In genomic region chr1:186433169-186433665, GRCm38 (mm10) we compare ENCODE assay signal across 11 mouse cellular contexts.
DNase-seq lines count a peak whose midpoint lies in the region; ATAC-seq lines count a peak whose summit lies in the region.
"Had no signal": no experiment of that assay in that cellular context is flagged by ENCODE, and none has a peak within 500 bp of the region (broad histone marks: within the 10 kb centered on the region; RNA-seq: fewer than 3 reads in every experiment).

No protein-coding gene starts in this region.

- WGBS in hindbrain, embryonic 12.5 days, result 79% methylated on average over 7 of the region's 7 CpGs
- WGBS in hindbrain, embryonic 11.5 days, result 78% methylated on average over 7 of the region's 7 CpGs

- ATAC-seq in hindbrain, embryonic 12.5 days (ENCODE audit: low FRiP score), result peak; percentile 38; the same call in 1 of the 2 replicates
- ATAC-seq in hindbrain, embryonic 11.5 days (ENCODE audit: low FRiP score), result no peak
- ATAC-seq in erythroblast, adult 5-6 weeks (replicated peaks; ENCODE audit: low FRiP score, poor library complexity, severe bottlenecking), result no peak

- no peaks in the 10 kb centered on the region for H3K27me3 ChIP-seq in hindbrain, embryonic 12.5 days
- no peaks in the 10 kb centered on the region for H3K27me3 ChIP-seq in hindbrain, embryonic 11.5 days (ENCODE audit: control insufficient read depth, insufficient read depth, low read length)
- H3K27me3 ChIP-seq: stomach, embryonic 15.5 days had no signal

- H3K4me1 ChIP-seq in hindbrain, embryonic 12.5 days, result peaks cover 15% of the 10 kb centered on the region
- H3K4me1 ChIP-seq in hindbrain, embryonic 11.5 days (replicated peaks; ENCODE audit: control insufficient read depth, insufficient read depth, low read length), result no peaks in the 10 kb centered on the region; the same call in 1 of the 2 replicates
- H3K4me1 ChIP-seq: stomach, embryonic 15.5 days had no signal

- H3K27ac ChIP-seq in hindbrain, embryonic 12.5 days, result peak overlapping the region; percentile 30; the same call in 1 of the 2 replicates
- no peak overlapping the region for H3K27ac ChIP-seq in hindbrain, embryonic 11.5 days (ENCODE audit: low read depth, low read length)
- H3K27ac ChIP-seq: heart, embryonic 10.5 days; stomach, embryonic 15.5 days had no signal

- H3K9ac ChIP-seq in hindbrain, embryonic 12.5 days, result no peak overlapping the region
- H3K9ac ChIP-seq in hindbrain, embryonic 11.5 days (ENCODE audit: low read depth, low read length), result no peak overlapping the region
- H3K9ac ChIP-seq: stomach, embryonic 15.5 days had no signal

- DNase-seq in hindbrain, embryonic 11.5 days (ENCODE audit: low spot score), result no peak
- peak; percentile 43 for DNase-seq in retina, postnatal 1 day
- no peak for DNase-seq in retina, embryonic 14.5 days (ENCODE audit: low spot score)
- peak; percentile 39 to 56 for DNase-seq in layer of hippocampus, adult 8-10 months (ENCODE audit: low spot score in 2 of 2)
- peak; percentile 14 for DNase-seq in right cerebral cortex, postnatal 25 days
- DNase-seq in thymus, postnatal 4 days, result no peak
- DNase-seq: adrenal gland, postnatal 25 days had no signal

- H3K9me3 ChIP-seq in hindbrain, embryonic 12.5 days (replicated peaks), result no peaks in the 10 kb centered on the region
- H3K9me3 ChIP-seq in hindbrain, embryonic 11.5 days (ENCODE audit: control insufficient read depth, low read length), result no peaks in the 10 kb centered on the region
- H3K9me3 ChIP-seq: heart, embryonic 10.5 days; stomach, embryonic 15.5 days had no signal

- H3K4me3 ChIP-seq in hindbrain, embryonic 12.5 days, result no peak overlapping the region
- H3K4me3 ChIP-seq in hindbrain, embryonic 11.5 days (ENCODE audit: low read depth, low read length), result no peak overlapping the region
- H3K4me3 ChIP-seq: heart, embryonic 10.5 days; stomach, embryonic 15.5 days had no signal

- H3K4me2 ChIP-seq in hindbrain, embryonic 12.5 days (replicated peaks), result no peak overlapping the region
- H3K4me2 ChIP-seq in hindbrain, embryonic 11.5 days (replicated peaks; ENCODE audit: low read depth, low read length), result no peak overlapping the region
- H3K4me2 ChIP-seq: stomach, embryonic 15.5 days had no signal

- no peaks in the 10 kb centered on the region for H3K36me3 ChIP-seq in hindbrain, embryonic 12.5 days
- no peaks in the 10 kb centered on the region for H3K36me3 ChIP-seq in hindbrain, embryonic 11.5 days (ENCODE audit: control insufficient read depth, insufficient read depth, low read length)
- H3K36me3 ChIP-seq: heart, embryonic 10.5 days; stomach, embryonic 15.5 days had no signal

Comparison
In these comparisons a context has a peak if more than half of its experiments do, and no peak if none do; other contexts are left out.
1. DNase-seq: peak in retina, postnatal 1 day (single experiment), layer of hippocampus, adult 8-10 months (2 of 2) and right cerebral cortex, postnatal 25 days (single experiment); none in hindbrain, embryonic 11.5 days (single experiment), retina, embryonic 14.5 days (single experiment) and thymus, postnatal 4 days (single experiment).